Mouse (Mus musculus) thymus, postnatal 10 days (tissue): ENCODE data around the gene Pald1.

ENCODE experiments used
- DNase-seq, 2 experiments: peaks; one replicate each; pipeline ENCODE4 v3.0.0; 2021; ENCODE audit warnings: low spot score in 2 of 2

The Pald1 gene

DNA sequence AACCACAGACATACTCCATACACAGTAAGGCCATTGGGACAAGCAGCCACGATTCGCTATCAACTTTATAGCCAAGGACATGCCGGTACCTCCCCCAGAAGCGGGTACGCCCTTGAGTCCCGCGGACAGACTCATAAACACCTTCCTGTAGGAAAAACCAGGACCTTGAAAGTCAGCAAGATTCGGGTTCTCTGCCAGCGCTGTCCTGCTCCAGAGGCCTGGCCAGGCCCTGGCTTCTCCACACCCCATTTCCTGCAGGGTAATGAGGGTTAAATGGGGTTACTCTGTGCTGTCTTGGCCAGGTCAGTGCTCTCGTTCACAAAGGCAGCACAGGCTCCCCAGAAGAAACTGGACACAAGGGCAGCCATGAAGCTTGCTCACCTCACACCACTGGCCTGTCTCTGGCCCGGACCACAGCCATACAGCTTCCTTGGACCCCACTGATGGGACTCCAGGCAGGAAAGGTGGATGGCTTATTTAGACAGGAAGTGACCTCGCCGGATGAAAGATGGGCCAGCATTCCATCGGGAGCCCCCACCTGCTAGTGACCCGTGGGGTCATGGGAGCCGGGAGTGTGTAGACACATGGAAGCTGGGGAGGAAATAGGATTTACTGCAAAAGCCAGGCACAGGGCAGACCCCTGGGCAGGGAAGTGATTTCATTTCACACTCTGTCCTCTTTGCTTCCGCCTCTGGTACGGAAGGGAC is 12.9 kb downstream of the Pald1 start:
- DNase-seq, result no peak

- DNase-seq, result no peak
These were observed 13.6 kb downstream of the Pald1 start for GRCm38 (mm10) chr10:61369755-61370154.

DNA sequence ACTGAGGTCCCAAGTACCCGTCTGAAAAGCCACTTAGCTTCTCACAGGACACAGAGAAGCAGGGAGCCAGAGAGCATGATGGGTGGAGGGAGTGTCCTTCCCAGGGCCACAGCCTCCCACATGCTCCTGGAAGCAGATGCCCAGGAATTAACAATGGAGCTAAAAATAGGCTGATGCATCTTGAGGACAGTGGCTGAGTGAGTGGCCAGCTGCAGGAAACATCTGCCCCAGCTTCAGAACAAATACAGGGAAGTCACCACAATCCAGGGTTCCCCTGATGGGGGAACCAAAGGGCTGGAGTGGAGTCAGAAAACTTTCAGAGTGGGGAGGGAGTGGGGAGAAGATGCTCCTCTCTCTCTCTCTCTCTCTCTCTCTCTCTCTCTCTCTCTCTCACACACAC is 17.4 kb downstream of the Pald1 start:
- DNase-seq, result no peak

DNA sequence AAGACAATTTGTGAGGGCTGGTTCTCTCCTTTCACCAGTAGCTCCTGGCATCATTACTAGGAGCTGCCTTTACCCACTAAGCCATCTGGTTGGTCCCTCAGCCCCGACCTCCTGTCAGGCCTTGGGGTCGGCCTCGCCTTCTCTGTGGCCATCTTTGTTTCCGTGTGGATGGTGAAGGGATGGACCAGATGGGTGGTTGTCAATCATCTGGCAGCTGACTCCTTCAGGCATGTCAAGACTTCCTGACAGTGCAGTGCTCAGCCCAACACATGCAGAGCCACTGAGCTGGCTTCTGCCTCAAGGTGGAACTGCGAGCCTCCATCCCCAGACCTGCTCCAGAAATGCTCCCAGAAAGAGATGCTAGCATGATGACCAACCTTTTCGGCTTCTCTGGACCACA is 18.9 kb downstream of the Pald1 start:
- no peak for DNase-seq

- no peak for DNase-seq
These were observed 20.3 kb downstream of the Pald1 start for GRCm38 (mm10) chr10:61362992-61363391.

DNA sequence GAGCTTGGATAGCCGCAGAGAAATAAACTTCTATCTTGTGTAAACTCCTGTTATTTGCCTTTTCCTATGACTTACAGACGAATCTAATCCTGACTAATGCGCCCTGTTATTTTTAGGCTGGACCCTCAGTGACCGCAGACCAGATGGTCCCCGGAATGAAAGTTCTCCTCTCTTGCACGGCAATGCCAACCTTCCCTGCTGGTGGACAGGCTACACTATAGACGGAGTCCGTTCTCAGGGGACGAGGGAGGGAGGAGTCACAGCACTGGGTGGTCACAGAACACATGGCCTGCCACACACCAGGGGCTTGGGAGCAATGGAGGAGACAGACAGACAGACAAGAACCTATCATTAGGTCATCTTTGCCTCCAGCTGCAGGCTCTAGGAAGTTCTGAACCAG is 20.8 kb downstream of the Pald1 start:
- no peak for DNase-seq

- no peak for DNase-seq
These were observed 22.7 kb downstream of the Pald1 start for GRCm38 (mm10) chr10:61360667-61361066.

DNA sequence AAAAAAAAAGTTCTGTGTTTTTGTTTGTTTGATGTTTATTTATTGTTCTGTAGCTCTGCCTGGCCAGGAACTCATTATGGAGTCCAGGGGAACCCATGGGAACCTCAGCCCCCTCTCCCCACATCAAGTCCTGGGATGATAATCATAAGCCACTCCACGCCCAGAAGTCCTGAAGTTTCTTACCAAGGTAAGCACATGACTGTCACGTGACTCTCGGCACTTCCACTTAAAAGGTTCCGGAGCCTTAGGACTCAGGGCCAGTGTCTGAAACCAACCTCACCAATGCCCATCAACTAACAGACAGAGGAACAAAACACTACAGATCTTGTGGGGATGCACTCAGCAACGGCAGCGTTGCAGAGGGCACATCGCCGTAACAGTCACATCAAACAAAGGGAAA is 23.9 kb downstream of the Pald1 start:
- DNase-seq, result no peak

DNA sequence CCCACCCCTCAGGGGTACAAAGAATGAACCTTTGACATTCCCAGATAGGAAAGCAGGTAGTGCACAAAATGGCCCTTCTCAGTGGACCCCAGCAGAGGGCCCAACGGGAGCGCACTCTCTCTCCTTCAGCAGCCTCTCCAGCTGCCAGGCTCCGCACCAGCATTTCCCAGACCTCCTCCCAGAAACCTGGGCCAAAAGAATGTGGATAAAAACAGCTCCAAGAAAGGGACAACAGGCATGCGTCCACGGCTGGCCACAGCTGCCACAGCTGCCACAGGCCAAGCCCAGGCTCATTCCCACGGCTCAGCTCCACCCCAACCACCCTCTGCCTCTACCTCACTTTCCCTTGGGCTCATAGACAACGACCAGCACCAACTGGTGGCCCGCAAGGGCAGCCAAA is 25.7 kb downstream of the Pald1 start:
- no peak for DNase-seq

- DNase-seq, result no peak
These were observed 26.8 kb downstream of the Pald1 start for GRCm38 (mm10) chr10:61356568-61356967.

- DNase-seq, result peak in 1 of 2 experiments; percentile 27
These were observed 27.2 kb downstream of the Pald1 start for GRCm38 (mm10) chr10:61356095-61356494.

DNA sequence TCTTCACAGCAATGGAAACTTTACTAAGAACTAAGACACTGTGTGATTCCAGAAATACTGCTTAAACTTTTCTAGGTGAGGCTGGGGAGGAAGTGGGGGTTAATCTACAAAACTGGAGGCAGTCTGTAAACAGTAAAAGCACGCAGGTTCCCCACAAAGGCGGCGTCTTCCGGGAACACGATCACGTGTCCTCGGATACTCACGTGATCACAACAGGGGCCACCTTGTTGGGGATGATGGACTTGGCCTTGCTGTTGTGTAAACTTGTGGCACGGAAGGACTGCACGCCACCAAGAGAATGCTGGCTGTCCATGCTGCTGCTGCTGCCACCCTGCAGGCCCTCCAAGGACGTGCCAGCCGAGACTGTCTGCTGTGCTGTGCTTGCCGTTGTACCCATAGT is 27.7 kb downstream of the Pald1 start:
- no peak for DNase-seq

- DNase-seq, result no peak
These were observed 32.1 kb downstream of the Pald1 start for GRCm38 (mm10) chr10:61351216-61351615.

DNA sequence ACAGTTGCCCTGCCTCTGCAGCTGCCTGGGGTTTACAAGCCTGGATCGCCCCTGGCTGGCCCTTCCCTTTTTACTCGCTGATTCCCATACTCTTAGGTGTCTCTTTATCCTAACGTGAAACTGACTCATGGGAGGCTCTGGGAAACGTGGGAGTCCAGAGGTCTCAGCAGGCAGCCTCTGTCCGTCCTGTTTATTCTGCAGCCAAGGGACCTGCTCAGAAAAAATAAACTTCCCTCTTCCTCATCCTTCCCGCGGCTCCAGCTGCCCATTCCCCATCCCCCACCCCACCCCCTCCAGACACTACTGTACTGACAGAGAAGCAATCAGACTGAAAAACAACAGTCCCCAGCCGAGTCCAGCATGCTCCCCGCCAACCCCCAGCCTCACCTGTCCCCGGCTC is 37.0 kb downstream of the Pald1 start:
- no peak for DNase-seq

- no peak for DNase-seq
These were observed 38.2 kb downstream of the Pald1 start for GRCm38 (mm10) chr10:61345179-61345578.

DNA sequence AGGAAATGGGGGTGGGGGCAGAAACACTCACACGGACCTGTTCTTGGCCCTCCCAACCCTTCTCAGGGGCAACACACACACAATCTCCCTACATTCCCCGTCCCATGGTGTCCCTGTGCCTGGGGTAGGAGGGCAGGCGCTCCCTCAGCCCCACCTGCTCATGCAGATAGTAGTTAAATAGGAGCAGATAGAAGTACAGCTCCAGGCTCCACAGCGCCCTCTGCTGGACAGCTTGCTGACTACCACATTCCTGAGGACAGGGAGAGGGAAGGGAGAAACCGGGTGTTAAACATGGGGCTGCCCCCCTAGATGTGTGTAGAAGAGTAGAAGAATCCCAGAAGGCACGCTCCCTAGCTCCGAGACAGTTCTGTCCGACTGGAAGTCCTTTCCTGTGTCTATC is 39.4 kb downstream of the Pald1 start:
- DNase-seq, result peak; percentile 27 to 74

DNA sequence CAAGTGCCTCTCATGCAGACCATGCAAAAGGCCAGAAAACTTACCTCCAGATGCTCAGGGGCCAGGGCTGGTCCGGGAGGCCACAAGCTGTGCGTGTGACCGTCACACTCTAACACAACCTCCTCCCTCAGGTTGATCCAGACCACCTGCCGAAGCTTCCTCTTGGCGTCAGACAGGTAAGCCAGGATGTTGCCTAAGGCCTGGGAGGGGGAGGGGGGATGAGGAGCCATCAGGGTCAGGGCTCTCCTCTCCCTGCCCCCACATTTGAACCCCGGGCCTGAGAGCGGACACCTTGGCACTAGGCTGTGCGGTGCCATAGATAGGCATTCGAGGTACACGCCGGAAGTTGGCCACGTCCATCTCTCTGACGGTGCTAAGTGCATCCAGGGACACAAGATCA is 40.6 kb downstream of the Pald1 start:
- no peak for DNase-seq

DNA sequence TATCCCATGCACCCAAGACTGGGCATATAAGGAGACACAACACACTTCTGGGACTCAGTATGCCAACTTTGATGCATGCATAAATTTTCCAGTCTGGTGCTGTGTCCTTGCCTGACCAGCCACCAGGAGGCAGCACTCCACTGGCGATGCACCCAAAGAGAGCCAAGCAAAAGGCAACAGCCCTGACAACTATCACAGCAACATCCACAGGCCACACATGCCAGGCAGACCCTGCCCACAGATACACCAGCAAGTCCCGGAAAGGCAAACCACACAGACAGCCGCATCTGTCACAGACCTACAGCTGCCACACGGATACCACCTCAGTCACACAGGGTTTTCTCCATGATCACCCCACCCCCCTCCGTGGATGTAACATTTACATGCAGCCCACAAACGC is 41.8 kb downstream of the Pald1 start:
- DNase-seq, result peak; percentile 35 to 79

- DNase-seq, result no peak
These were observed 42.3 kb downstream of the Pald1 start for GRCm38 (mm10) chr10:61341045-61341444.

- no peak for DNase-seq
These were observed 43.1 kb downstream of the Pald1 start for GRCm38 (mm10) chr10:61340247-61340646.

- DNase-seq, result no peak
These were observed 44.1 kb downstream of the Pald1 start for GRCm38 (mm10) chr10:61339216-61339615.

DNA sequence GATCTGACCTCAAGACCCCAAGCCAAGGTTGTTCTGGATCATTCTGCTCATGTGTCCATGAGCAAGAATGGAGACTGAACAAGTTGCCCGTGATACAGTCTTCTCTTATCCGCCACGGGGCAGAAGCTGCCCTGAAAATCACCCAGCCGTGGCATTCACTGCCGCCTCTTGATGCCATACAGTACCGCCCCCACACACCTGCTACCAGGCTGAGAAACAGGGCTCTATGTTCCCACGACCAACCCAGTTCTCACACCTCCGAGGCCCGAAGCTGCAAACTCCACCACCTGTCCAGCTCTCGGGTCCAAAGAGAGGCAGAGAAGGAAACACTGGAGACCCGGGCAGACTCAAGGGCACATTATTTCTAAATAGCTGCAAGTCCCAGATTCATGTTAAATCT is 45.7 kb downstream of the Pald1 start:
- DNase-seq, result no peak

DNA sequence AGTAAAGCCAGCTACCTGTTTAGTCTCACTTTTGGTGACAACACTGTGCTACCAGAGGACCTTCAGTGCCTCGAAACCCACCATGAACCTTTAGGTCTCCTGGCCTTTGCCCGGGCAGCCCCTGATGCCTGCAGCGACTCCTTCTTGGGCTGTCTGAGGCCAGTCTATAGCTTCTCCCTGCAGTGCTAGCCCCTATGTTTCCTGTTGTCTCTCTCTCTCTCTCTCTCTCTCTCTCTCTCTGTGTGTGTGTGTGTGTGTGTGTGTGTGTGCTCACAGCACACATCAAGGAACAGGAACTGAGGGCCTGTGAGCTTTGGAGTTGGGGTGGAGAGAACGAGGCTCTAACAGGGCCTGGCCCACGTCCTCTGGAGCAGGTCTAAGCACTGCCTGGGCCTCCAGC is 46.7 kb downstream of the Pald1 start:
- no peak for DNase-seq

DNA sequence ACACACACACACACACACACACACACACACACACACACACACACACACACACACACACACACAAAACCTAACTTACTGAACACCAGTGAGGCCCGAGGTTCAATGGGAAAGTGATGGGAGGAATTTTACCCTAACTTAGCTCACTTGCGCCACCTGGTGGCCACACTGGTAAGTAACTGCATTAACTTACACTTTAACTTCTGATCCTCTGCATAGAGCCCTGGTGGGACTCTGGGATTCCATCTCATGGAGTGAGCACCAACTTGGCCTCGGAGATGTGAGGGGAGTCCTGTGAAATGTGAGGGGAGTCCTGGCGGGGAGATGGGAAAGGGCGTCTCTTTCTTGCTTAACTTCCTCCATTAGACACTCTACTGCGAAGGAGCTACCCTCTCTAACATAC is 47.2 kb downstream of the Pald1 start:
- DNase-seq, result peak; percentile 36 to 87
